Mouse (Mus musculus) neural tube, embryonic 12.5 days (tissue): Measurements from ENCODE around the gene Cdt1. TPM values are rescaled to one million over a fixed set of nuclear protein-coding genes. Genes with fewer than 3 reads are reported as not detected.

ENCODE experiments used
- ATAC-seq: fragments of 200-750 bp; cut with Nextera tagmentation; 2 replicates; pipeline ENCODE4 v1.8.0; 2017; ENCODE audit warnings: low read depth, mild to moderate bottlenecking, moderate TSS enrichment, moderate library complexity; ENCODE audit not compliant: low FRiP score
- H3K27ac ChIP-seq: fragments of 300-500 bp; sonication (generic); 2 replicates; pipeline ENCODE4 v1.5.1; 2016
- H3K27me3 ChIP-seq: fragments of 300-500 bp; sonication (generic); replicated peaks from 2 replicates; pipeline ENCODE4 v1.6.1; 2016; ENCODE audit warnings: mild to moderate bottlenecking
- H3K36me3 ChIP-seq: fragments of 300-500 bp; sonication (generic); 2 replicates; pipeline ENCODE4 v1.6.1; 2016; ENCODE audit warnings: mild to moderate bottlenecking
- H3K4me1 ChIP-seq: fragments of 300-500 bp; sonication (generic); 2 replicates; pipeline ENCODE4 v1.6.1; 2016
- H3K4me2 ChIP-seq: fragments of 300-500 bp; sonication (generic); replicated peaks from 2 replicates; pipeline ENCODE4 v1.6.1; 2016; ENCODE audit warnings: mild to moderate bottlenecking
- H3K4me3 ChIP-seq: fragments of 300-500 bp; sonication (generic); 2 replicates; pipeline ENCODE4 v1.5.1; 2016
- H3K9ac ChIP-seq: fragments of 300-500 bp; sonication (generic); 2 replicates; pipeline ENCODE4 v1.6.1; 2016; ENCODE audit warnings: mild to moderate bottlenecking
- H3K9me3 ChIP-seq: fragments of 300-500 bp; sonication (generic); 2 replicates; pipeline ENCODE4 v1.6.1; 2016; ENCODE audit warnings: mild to moderate bottlenecking
- WGBS: fragments of 180-500 bp; shearing (Covaris S2); methylation state at CpG from one replicate; pipeline ENCODE4 v1.1.7; 2016; 5-methylcytosine and 5-hydroxymethylcytosine counted together
- polyA plus RNA-seq: library from polyadenylated mRNA; unstranded; fragments of >200 nt; fragmentation: Nextera tagmentation; extraction: Ambion mirVana; gene quantifications from 2 replicates; pipeline ENCODE4 v1.2.1, GENCODE M21; 2016

The Cdt1 gene
- polyA plus RNA-seq, 1 experiment from 2014 or later, result 22.8 TPM

DNA sequence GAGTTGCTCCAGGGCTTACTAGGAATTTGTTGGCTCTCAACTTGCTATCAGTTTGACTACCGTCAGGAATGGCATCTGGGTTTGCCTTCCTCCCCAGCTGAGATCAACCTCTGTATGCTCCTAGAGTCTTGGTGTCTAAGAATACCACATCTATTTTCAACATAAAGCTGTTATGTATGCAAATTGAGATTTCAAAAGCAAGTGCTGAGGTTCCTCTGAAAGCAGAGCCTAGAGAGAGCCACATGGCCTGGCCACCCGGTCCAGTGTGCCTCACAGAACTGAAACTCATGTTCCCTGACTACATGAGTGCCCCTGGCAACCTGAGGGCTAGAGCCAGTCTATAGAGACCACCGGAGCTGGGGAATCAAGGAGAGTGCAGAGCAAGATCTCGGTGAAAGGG lies 37.6 kb downstream of the Cdt1 start:
- Histone ChIP-seq H3K27ac (no peak overlapping the region), H3K36me3 (no peaks in the 10 kb centered on the region), H3K9ac (no peak overlapping the region), H3K9me3 (no peaks in the 10 kb centered on the region), H3K27me3 (no peaks in the 10 kb centered on the region), H3K4me3 (no peak overlapping the region), H3K4me1 (peaks cover under 1% of the 10 kb centered on the region; the same call in 1 of the 2 replicates), H3K4me2 (no peak overlapping the region)
- no peak for ATAC-seq
- WGBS, result 80% methylated on average over 4 of the region's 4 CpGs

DNA sequence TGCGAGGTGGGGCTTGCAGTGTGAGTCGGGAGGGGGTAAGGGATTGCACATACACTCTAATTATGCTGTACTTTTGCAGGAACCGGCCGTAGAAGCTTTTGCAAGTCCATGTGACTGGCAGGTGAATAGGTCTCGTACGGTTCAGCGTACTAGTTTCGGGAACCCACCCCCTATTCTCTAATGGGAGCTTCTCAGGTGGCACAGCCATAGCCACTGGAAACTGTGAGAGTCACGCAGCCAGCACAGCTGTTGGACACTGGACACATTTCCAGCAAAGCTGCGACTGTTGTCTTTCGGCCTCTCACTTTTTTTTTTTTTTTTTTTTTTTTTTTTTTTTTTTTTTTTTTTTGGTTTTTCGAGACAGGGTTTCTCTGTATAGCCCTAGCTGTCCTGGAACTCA lies 39.0 kb downstream of the Cdt1 start:
- H3K4me1 ChIP-seq, result peaks cover 11% of the 10 kb centered on the region
- ATAC-seq, result no peak
- no peak overlapping the region for H3K27ac ChIP-seq
- 87% methylated on average over 11 of the region's 12 CpGs for WGBS
- H3K4me2 ChIP-seq, result no peak overlapping the region
- no peak overlapping the region for H3K4me3 ChIP-seq
- no peaks in the 10 kb centered on the region for H3K27me3 ChIP-seq
- no peaks in the 10 kb centered on the region for H3K9me3 ChIP-seq
- no peaks in the 10 kb centered on the region for H3K36me3 ChIP-seq
- no peak overlapping the region for H3K9ac ChIP-seq

DNA sequence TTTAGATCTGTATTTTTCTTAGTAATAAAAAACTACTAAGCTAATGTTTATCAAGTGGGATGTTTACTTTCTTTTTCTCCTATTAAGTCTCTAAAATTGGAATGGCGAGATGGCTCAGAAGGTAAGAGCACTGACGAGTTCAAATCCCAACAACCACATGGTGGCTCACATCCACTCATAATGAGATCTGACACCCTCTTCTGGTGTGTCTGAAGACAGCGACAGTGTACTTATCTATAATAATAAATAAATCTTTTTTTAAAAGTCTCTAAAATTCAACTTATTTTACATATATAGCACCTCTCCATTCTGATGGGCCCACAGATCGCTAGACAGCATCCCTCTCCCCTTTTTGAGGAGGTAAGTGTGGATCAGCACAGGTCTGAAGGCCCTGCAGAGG lies 42.4 kb downstream of the Cdt1 start:
- ATAC-seq, result no peak
- no peaks in the 10 kb centered on the region; the same call in 1 of the 2 replicates for H3K36me3 ChIP-seq
- H3K4me1 ChIP-seq, result peaks cover 23% of the 10 kb centered on the region
- H3K4me2 ChIP-seq, result peak overlapping the region; percentile 91
- no peak overlapping the region for H3K27ac ChIP-seq
- 69% methylated on average over 4 of the region's 4 CpGs for WGBS
- no peaks in the 10 kb centered on the region for H3K27me3 ChIP-seq
- H3K4me3 ChIP-seq, result no peak overlapping the region
- H3K9me3 ChIP-seq, result no peaks in the 10 kb centered on the region
- H3K9ac ChIP-seq, result no peak overlapping the region

DNA sequence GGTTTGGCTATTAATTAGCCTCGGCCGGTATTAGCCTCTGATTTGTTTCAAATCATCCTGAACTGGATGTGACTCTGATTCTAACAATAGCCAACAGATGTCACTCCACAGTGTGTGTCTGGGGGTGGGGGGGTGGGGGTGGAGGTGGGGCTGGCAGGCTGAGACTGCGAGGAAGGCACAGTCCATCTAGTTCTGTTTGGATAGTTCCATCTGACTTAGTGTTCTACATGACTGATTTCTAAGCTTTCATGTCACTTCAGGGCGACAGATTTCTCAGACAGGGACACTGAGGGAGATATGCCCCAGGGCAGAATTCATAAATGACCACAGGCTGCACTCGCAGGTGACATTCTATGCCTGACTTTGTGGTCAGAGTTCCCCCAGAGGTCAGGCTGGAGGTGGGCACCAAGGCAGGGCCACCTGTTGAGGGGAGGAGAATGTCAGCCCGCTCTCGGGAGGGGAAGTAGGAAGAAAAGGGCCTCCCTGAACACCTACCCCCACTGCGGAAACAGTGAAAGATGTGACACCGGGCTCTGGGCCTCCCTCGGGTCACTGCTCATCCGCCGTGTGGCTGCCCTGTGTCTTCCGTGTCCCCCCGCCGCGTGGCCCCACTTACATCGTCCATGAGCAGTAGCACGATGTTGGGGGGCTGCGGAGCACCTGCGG lies 42.9 kb downstream of the Cdt1 start:
- Histone ChIP-seq H3K9ac (peak overlapping the region; percentile 61), H3K4me2 (peak overlapping the region; percentile 91), H3K27me3 (no peaks in the 10 kb centered on the region), H3K4me1 (peaks cover 23% of the 10 kb centered on the region), H3K4me3 (peak overlapping the region; percentile 72), H3K9me3 (no peaks in the 10 kb centered on the region), H3K36me3 (no peaks in the 10 kb centered on the region; the same call in 1 of the 2 replicates), H3K27ac (peak overlapping the region; percentile 64)
- ATAC-seq, result peak; percentile 8
- 3% methylated on average over 20 of the region's 20 CpGs for WGBS

DNA sequence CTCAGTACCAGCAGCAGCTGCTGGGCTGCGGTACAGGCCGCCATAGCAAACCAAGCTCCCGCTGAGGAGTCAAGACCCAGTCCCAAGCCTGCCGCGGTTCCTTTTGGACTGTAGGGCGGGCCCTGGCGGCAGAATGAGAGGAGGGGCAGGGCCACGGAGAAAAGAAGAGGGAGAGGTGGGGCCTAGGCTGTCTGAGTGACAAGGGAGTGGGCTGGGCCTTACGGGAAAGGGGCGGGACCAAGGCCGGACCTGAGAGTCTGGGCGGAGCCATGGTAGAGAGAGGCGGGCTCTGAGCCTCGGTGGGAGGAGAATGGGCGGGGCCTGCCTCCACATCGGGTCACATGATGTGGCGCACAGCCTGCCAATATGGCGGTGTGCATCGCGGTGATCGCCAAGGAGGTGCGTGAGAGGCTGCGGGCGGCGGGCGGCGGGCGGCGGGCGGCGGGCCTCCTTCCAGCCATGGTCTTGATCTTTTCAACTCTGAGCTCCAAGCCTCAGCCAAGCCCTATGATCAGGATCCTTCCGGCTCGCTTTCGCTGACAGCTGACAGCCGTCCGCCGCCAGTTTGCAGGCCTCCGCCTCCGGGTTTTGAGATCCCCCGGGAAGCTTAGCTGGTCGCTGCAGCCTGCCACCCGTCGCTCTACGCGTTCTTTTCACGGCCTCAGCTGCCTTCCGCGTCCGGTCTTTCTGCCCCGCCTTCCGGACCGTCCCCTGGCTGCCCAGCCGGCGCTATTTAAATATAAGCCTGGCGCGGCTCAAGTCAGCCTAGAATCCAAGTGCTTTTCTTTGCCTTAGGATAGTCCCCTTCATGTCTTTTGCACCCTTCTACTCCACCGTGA lies 43.7 kb downstream of the Cdt1 start, which contains the start of the genes Galns and Trappc2l:
Gene Galns (minus strand): TSS at position 169 of the 839 bp plus-strand sequence.
Gene Trappc2l (plus strand): TSS at position 346 of the 839 bp plus-strand sequence.
- peak within 1 kb of the TSS; percentile 72 for H3K4me3 ChIP-seq
- H3K9me3 ChIP-seq, result no peaks in the 10 kb centered on the region
- under 1% methylated on average over 56 of the region's 57 CpGs for WGBS
- no peaks in the 10 kb centered on the region for H3K27me3 ChIP-seq
- peak within 1 kb of the TSS; percentile 64 for H3K27ac ChIP-seq
- no peaks in the 10 kb centered on the region; the same call in 1 of the 2 replicates for H3K36me3 ChIP-seq
- H3K4me1 ChIP-seq, result peaks cover 23% of the 10 kb centered on the region
- ATAC-seq, result peak; percentile 98
- H3K4me2 ChIP-seq, result peak within 1 kb of the TSS; percentile 91
- peak within 1 kb of the TSS; percentile 73 for H3K9ac ChIP-seq

DNA sequence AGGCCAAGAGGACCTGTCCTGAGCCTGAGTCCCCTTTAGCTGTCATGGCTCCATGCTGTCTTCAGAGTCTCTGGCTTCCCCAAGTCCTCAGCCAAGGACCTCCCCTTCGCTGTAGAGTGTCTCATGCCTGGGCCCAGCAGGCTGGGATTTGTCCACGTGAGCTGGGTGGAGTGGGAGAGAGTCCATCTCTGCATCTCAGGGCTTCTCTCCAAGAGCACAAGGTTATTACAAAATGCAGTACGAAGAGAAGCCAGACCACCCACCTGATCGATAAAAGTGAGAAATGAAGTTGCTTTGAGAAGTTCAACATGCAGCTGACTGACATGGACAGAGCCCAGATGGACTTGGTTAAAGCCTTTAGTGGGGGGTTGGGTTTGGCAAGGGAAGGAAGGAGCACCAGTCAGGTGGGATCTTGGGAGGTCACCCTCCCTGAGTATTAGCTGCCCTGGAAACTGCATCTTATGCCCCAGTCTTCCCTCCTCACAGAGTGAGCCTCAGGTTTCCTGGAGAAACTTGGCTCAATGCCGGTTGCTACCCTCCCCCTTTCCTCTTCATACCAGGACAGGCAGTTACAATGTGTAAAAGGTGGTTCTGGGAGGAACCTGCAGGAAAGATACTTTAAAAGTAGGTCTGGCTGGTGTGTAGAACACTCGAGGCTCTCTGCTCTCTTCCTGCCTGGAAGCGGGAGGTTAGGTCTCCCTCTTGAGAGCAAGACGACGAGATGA lies 48.5 kb downstream of the Cdt1 start:
- 75% methylated on average over 9 of the region's 9 CpGs for WGBS
- Histone ChIP-seq H3K9me3 (no peaks in the 10 kb centered on the region), H3K36me3 (no peaks in the 10 kb centered on the region; the same call in 1 of the 2 replicates), H3K4me3 (no peak overlapping the region), H3K4me2 (no peak overlapping the region), H3K4me1 (peaks cover 32% of the 10 kb centered on the region), H3K27me3 (no peaks in the 10 kb centered on the region), H3K9ac (0 out of 2 replicates have a peak overlapping the region, but pooled peaks have one; percentile 21), H3K27ac (no peak overlapping the region)
- ATAC-seq, result no peak

DNA sequence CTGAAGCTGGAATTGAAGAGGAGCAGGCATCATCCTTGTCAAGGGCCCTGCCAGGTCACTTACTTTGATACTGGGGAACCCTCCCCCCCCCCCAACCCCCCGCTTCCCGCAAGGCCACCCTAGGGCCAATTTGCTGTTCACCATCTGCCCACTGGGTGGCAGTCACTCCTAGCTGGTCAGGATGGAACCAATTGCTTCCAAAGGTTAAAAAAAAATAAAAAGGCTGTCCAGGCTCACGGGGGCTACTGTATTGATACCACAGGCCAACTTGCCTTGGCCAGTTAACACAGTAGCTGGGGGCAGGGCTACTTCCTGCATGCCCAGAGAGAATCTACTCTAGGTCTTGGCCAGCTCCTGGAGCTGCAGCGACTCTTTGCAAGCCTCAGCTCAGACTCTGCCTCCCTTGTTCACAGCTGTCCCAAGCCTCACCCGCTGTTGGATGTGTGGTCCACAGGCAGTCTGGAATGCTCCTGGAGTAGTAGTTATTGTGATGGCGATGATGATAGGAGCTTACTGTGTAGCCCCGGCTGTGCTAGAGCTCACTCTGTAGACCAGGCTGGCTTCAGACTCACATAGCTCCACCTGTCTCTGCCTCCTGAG lies 50.2 kb downstream of the Cdt1 start:
- Histone ChIP-seq H3K27ac (no peak overlapping the region), H3K4me2 (no peak overlapping the region), H3K4me1 (peaks cover 19% of the 10 kb centered on the region), H3K36me3 (no peaks in the 10 kb centered on the region; the same call in 1 of the 2 replicates), H3K9me3 (no peaks in the 10 kb centered on the region), H3K4me3 (no peak overlapping the region), H3K9ac (no peak overlapping the region), H3K27me3 (no peaks in the 10 kb centered on the region)
- WGBS, result 41% methylated on average over 5 of the region's 7 CpGs
- ATAC-seq, result 0 out of 2 replicates have a peak, but pooled peaks have one; percentile 39

DNA sequence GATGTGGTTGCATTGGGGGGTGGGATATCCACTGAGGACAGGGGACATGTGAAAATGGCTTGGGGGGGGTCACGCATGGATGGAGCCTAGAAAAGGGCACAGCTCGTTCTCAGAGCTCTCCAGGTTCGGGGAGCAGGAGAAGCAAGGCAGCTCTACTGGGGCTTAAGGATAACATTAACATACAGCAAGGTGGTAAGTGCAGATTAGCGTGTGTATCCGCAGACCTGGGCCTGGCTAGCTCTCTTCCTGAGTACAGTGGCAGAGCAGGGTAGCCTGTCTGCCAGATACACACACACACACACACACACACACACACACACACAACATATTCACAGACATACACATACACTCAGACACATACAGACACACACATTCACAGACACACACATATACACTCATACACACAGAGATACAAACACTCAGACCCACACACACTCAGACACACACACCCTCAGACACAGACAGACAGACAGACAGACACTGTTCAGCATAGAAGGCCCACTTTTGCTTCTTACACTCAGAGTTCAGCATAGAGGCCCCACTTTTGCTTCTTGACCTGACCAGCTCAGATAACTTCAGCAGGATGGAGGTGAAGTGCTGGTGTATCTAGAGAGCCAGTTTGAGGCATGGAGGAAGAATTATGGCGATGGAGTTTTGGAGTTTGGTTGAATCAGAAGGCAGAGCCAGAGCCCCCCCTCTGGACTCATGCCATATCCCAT lies 51.0 kb downstream of the Cdt1 start:
- H3K4me1 ChIP-seq, result peaks cover 19% of the 10 kb centered on the region
- no peak overlapping the region for H3K4me3 ChIP-seq
- no peaks in the 10 kb centered on the region; the same call in 1 of the 2 replicates for H3K36me3 ChIP-seq
- no peaks in the 10 kb centered on the region for H3K27me3 ChIP-seq
- H3K4me2 ChIP-seq, result no peak overlapping the region
- H3K9ac ChIP-seq, result no peak overlapping the region
- no peaks in the 10 kb centered on the region for H3K9me3 ChIP-seq
- WGBS, result 79% methylated on average over 6 of the region's 6 CpGs
- ATAC-seq, result no peak
- no peak overlapping the region for H3K27ac ChIP-seq

DNA sequence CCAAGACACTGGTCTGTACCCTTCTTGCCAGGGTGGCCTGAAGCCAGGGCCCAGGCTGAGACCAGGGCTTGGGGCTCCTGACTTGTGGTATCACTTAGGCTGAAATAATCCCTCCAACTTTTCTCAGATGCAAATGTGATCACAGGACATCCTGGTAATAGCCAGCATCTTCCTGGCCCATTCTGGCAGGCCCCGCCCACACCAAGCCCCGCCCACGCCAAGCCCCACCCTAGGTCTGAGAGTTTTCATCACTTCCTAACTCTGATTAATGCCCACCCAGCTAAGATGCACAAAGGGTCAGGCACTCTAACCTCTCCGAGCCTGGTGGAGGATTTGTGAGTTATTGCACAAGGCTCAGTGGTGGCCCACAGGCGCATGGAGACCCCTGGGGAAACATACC lies 52.6 kb downstream of the Cdt1 start:
- no peak for ATAC-seq
- H3K36me3 ChIP-seq, result no peaks in the 10 kb centered on the region; the same call in 1 of the 2 replicates
- WGBS, result 40% methylated on average over 5 of the region's 5 CpGs
- H3K9me3 ChIP-seq, result no peaks in the 10 kb centered on the region
- no peak overlapping the region for H3K4me3 ChIP-seq
- H3K27me3 ChIP-seq, result no peaks in the 10 kb centered on the region
- no peak overlapping the region for H3K4me2 ChIP-seq
- no peak overlapping the region for H3K9ac ChIP-seq
- H3K4me1 ChIP-seq, result peaks cover 19% of the 10 kb centered on the region
- no peak overlapping the region for H3K27ac ChIP-seq

DNA sequence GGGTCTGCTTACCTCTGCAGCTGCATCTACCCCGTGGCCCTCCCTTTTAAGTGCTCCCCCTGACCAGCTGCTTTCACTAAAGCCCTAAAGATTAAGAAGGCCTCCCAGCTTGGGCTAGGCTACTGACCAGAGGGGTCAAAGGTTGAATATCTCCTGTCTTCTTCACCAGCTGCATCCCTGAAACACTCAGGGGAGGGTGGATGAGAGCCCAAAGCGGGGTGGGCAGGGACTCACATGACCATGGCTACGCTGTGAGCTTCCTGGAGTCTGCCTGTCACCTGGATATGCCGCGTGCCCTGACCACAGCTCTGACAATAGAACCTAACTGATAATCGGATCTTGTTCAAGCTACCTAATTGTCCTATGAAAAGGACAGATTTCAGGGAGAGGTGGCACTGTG lies 54.9 kb downstream of the Cdt1 start, which contains the start of gene Pabpn1l:
Gene Pabpn1l (minus strand): TSS at position 13 of the 400 bp plus-strand sequence.
- Histone ChIP-seq H3K9ac (no peak within 1 kb of the TSS), H3K4me2 (no peak within 1 kb of the TSS), H3K27ac (no peak within 1 kb of the TSS), H3K9me3 (no peaks in the 10 kb centered on the region), H3K4me1 (peaks cover 19% of the 10 kb centered on the region), H3K4me3 (no peak within 1 kb of the TSS), H3K27me3 (no peaks in the 10 kb centered on the region), H3K36me3 (no peaks in the 10 kb centered on the region)
- no peak for ATAC-seq
- 78% methylated on average over 6 of the region's 6 CpGs for WGBS
